Mouse (Mus musculus) thymus, adult 18-20 months (tissue): ENCODE data around the gene Agtr1a.

ENCODE experiments used
- DNase-seq, 2 experiments: peaks; one replicate each; pipeline ENCODE4 v3.0.0; 2022; ENCODE audit warnings: mixed read lengths in 2 of 2

The Agtr1a gene

DNA sequence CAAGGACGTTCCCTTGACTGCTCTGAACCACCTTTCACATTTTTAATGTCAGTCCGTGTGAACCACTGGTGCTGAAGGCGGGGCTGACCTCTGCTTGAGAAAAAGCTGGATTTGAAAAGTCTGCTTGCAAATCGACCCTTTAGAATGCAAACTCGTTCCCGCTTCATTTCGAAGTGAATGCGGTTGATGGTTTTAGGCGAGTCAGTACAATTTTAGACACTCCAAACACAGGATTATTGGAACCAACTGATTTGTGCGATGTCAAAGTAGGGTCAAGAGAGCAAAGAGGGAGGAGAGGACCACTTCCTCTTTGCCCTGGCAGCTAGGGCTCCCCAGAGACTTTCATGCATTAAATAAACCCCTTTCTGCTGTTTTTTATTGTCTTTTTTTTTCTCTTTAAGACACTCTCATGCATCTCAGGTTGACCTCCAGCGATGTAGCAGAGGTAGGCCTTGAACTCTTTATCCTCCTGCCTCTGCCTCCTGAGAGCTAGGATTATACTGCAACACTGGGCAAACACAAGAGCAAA lies 27.9 kb downstream of the Agtr1a start:
- no peak for DNase-seq

DNA sequence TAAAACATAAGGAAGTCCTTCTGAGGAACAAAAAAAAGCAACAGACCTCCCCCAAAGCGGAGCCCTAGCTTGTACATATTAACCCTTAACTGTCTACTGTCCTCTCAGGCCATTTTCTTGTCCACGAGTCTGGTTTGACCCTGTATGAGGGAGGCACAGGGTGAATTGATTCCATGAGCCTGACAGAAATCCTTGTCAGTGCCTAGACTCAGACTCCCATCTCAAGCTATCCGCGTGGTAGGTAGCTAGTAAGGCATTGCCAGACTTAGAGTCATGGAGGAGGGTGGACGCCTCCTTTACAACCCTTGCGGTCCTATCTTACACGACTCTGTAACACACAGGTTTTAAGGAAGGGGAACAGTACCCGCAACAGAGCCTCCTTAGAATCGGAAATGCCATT lies 28.5 kb downstream of the Agtr1a start:
- DNase-seq = no peak

DNA sequence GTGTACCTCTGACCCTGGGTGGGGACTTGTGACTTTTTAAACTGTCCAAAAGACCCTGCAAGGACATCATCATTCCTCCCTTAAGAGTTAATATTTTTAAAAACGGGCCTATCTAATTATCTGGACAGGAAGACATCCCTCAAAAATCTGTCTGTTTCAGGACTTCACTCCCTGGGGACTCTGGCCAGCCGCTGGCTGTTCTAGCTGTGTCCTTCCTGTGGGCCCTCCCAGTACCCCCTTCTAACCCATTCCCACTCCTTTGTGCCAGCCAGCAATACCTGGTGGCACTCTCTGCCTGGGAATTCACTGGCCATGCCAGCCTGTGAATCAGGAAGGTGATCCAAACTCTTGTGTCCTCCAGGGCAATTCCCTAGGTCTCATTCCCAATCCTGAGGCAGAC lies 29.1 kb downstream of the Agtr1a start:
- DNase-seq = no peak

DNA sequence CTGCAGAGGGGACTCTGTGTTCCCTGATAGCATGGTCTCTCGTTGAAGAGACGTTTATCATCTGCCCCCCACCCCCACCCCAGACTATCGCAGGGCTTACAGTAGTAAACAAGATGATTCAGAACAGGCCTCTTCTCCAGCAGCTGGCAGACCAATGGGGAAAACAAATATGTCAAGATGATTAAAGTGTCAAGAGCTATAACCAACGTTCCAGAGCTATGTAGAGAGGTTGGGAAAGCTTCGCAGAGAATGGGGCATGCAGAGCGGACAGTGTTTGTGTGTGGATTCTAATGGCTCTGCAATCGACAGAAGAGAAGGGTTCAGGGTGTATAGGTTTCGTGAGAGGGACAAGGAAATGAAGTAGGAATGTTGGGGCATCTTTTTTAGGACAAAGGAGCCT lies 31.9 kb downstream of the Agtr1a start:
- no peak for DNase-seq

DNA sequence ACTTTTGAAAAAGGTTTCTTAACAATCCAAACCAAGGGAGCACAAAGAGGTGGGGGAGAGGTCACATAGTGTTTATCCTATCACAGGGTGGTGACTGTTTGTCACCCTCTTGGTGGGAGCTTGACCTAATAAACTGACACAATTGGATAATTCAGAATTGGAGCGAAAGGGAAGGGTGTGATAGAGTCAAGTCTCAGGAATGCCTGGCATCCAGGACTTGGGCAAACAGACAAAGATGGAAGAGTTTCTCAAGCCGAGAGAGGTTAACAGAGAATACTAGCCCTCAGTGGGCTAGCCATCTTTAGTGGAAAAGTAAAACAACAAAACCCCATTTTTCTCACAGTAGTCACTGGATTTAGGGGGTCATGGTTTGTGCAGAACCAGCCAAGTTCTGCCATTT lies 32.5 kb downstream of the Agtr1a start:
- no peak for DNase-seq

DNA sequence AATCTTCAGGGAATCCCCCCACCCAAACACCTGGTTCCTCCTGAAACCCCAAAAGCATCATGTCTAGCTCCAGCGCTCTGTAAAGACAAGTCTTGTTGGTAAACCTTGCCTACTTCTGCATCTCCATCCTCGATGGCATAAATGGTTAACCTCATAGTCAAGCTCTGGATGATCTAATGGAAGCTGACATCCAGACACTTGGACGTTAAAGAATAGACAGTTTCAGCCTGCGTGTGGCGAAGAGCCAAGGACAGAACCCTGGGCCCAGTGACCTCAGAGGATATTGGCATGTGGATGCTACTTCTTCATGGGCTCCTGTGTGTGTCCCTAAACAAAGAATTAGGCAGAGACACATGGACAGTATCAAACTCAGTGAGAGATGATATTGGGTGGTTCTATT lies 42.6 kb downstream of the Agtr1a start:
- no peak for DNase-seq

DNA sequence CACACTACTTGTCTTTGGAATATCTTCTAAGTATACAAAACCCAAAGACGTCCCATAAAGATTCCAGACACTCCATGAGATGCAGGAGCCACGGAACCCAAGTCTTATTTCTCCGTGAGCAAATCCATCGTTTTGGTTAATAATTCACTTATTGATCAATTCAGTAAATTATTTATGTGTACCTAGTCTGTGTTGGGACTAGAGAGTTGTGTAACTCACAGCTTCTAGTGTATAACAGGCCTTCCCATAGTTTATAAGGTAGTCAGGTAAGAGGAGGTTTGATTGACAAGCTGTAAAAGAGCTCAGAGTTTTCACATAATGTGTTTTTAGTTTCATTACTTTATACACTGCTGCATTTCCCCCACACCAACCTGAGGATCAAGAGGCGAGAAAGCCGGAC lies 48.9 kb downstream of the Agtr1a start:
- DNase-seq = no peak

DNA sequence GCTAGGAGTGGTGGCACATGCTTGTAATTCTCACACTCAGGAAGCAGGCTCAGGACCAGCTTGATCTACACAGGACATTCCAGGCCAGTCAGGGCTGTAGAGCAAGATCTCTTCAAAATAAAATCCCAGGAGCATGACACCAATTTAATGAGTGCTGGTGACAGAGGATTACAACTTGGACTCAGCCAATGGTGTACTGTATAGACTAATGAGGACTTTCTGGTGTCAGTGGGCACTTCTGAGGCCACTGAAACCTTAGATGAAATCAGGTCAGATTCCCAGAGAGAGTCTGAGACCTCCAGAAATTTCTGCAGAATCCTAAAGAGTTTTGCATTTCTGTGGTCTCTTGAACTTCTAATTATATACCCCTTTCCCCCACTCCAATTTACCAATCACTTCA lies 57.9 kb downstream of the Agtr1a start:
- DNase-seq = no peak

DNA sequence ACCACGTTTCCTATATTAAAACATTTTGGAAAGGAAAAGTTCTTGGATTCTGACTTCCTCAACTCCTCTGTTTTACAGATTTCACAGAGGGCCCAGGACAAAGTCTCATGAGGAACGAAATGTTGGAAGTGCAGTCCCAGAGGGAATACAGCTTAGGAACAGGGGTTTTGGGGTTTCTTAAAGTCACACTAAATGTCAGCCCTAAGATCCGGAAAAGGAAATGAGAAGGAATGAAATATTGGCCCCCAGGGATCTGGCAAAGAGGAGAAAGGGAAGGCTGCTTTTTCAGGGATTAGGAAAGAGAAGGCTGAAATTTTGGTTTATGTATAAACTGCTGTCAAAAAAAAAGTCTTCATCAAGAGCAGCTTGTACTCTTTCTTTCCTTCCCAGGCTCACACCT lies 60.2 kb downstream of the Agtr1a start:
- no peak for DNase-seq

DNA sequence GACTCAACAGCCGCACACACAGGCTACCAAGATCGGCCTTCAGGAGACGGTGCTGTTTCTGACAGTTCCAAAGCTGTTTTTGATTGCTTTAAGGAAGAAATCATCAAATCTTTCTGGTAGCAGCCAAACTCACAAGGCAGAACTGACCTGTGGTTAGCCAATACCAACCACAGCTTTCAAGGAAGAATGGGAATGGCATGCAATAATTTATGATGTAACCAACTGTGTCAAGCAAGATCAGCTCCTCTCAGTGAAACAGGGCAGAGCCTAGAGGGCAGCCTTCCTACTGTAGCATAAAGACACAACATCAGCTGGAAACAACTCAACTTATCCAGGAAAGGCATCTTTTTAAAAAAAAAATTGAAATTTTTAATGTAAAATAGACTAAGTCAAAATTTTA lies 62.6 kb downstream of the Agtr1a start:
- no peak for DNase-seq

DNA sequence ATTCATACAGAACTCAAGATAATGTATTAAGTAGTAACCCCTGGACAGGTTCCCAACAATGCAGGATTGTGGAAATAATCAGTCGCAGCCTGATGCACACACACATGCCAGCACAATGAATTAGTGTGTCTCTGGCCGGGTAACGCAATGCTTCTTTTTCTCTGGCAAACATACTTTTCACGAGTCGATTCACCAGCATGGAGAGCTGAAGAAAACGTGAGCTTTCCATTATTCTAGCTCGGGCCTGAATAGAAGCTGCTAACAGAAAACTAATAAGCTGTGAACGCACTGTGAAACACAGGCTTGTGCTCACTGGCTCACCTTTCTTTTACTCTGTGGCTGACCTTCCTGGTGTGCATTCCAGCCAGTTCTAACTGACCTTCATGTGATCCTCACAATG lies 64.4 kb downstream of the Agtr1a start:
- no peak for DNase-seq

DNA sequence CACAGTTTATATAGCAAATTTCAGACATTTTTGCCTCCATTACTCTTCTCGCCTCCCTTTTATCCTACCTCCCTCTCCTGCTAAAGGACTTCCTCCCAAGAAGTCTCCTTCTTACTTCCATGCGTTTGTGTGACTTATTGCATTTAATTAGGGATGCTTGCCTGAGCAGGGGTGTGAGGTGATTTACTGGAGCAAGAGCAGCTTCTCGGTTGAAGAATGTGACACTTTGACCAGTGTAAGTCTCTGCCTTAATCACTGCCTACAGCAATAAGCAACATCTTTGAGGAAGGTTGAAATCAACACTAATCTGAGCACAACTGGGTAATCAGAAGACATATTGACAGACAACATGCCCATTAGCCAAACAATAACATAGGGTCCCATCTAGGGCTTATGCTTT lies 67.6 kb downstream of the Agtr1a start:
- no peak for DNase-seq

DNA sequence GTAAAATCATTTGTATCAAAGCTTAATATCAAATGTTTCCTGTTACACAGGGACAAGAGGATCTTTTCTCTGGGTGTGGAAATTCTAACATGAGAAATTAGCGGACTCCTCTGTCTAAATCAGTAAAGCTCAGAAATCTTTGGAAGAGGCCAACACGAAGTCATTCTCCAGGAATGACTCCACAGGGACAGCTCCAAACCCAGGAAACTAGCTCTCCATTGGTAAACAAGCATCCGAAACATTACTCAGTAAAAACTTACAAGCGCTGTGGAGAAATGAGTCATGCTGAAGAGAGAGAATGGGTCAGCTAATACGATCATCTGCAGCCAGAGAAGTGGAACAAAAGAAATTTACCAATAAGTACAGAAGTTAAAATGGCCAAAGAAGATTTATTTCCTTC lies 82.4 kb downstream of the Agtr1a start:
- DNase-seq = no peak

DNA sequence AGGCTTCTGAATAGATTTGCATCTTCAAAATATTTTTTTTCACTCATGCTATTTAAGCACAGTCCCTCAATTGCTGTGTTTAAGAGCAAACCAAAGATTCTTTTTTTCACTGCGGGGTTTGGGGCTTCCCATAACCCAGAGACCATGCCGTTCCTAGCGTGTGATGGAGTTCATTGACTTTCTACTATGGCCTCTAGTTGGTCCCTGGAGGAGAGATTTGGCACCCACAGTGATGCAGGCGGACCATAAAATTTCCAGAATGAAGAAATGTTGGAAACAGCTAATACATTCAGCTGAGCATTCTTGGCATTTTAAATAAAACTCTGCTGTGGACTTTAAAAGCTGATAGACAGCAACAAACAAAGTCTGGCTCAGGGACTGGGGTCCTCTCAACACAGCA lies 90.8 kb downstream of the Agtr1a start:
- no peak for DNase-seq

DNA sequence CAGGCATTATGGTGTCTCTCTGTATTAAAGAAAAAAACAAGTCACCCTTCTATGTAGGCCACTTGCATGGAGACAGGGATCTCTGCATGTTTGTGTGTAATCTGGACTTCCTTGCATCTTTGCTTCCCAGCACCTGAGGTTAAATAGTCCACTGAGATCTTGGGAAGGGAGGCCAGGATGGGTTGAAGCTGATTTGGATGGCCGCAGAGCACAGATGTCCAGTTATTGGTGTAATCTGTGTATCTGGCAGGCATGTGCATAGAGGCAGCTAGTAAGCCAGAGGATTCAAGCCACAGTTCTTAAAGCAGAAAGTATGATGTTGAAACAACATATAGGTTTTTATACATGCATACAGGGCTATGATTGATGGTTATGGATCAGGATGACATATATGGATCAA lies 91.2 kb downstream of the Agtr1a start:
- no peak for DNase-seq
